Mouse (Mus musculus) bone marrow, adult 2 months (tissue): ENCODE data around the gene Ankar. TPM values are rescaled to one million over a fixed set of nuclear protein-coding genes. Genes with fewer than 3 reads are reported as not detected.

ENCODE experiments used
- H3K27ac ChIP-seq: fragments of 200-500 bp; 2 replicates; pipeline ENCODE4 v1.5.1; 2012; ENCODE audit warnings: low read depth, mild to moderate bottlenecking, control low read depth, inconsistent platforms, low read length; ENCODE audit not compliant: control insufficient read depth, poor library complexity, insufficient read depth
- H3K4me1 ChIP-seq: fragments of 200-500 bp; 2 replicates; pipeline ENCODE4 v1.6.1; 2011; ENCODE audit warnings: low read length; ENCODE audit not compliant: control insufficient read depth, insufficient read depth
- H3K4me3 ChIP-seq: fragments of 200-500 bp; replicated peaks from 2 replicates; pipeline ENCODE3; 2011; ENCODE audit warnings: mild to moderate bottlenecking, low read depth, low read length, control low read depth; ENCODE audit not compliant: control insufficient read depth
- CTCF ChIP-seq: fragments of 200-500 bp; IDR thresholded peaks from 2 replicates; pipeline ENCODE4 v1.5.1; 2011; ENCODE audit warnings: low read length, control low read depth; ENCODE audit not compliant: control insufficient read depth, insufficient read depth
- POLR2A ChIP-seq: fragments of 200-500 bp; IDR thresholded peaks from 2 replicates; pipeline ENCODE4 v1.6.1; 2011; ENCODE audit warnings: low read depth, mild to moderate bottlenecking, control low read depth, low read length, borderline replicate concordance; ENCODE audit not compliant: control insufficient read depth
- WGBS: fragments of 180-500 bp; shearing (Covaris S2); methylation state at CpG from one replicate; pipeline ENCODE4 v1.1.7; 2018; 5-methylcytosine and 5-hydroxymethylcytosine counted together
- polyA plus RNA-seq: library from polyadenylated mRNA; stranded (reverse); fragments of >200 nt; gene quantifications from 2 replicates; pipeline ENCODE4 v1.2.4, GENCODE M21; 2011; ENCODE audit warnings: low replicate concordance; ENCODE audit not compliant: missing spikeins, insufficient read depth, insufficient read length

Ankar gene
- polyA plus RNA-seq, 1 experiment: not detected

- no peaks in the 10 kb centered on the region for H3K4me1 ChIP-seq
- 87% methylated on average over 10 of the region's 10 CpGs for WGBS
- TF ChIP-seq POLR2A: no peak
- no peak for TF ChIP-seq CTCF
- no peak overlapping the region for H3K27ac ChIP-seq
- H3K4me3 ChIP-seq: no peak overlapping the region
Measured at GRCm38 (mm10) chr1:72730126-72730525, 29.7 kb upstream of the Ankar start.

DNA sequence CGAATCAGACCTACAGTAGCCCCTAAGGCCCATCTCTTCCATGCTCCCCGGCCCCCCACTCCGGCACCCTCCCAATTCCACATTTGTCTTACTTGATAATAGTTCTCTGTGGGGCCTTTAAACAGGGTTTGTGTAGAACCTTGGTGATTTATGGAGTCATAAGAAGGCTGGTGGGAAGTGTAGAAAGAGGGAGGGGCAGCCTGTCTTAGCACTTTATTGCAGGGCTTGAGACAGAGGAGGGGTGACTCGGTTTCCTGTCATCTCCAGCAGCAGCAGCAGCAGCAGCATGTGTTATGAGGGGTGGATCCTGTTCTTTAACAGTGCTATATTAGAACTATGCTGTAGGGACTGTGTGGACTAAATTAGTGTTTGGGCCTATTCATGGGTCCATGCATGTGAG is 28.4 kb upstream of the Ankar start:
- H3K4me3 ChIP-seq: no peak overlapping the region
- TF ChIP-seq POLR2A: no peak
- no peak for TF ChIP-seq CTCF
- 69% methylated on average over 4 of the region's 4 CpGs for WGBS
- no peak overlapping the region for H3K27ac ChIP-seq
- H3K4me1 ChIP-seq: no peaks in the 10 kb centered on the region

- H3K4me1 ChIP-seq: no peaks in the 10 kb centered on the region
- H3K4me3 ChIP-seq: no peak overlapping the region
- H3K27ac ChIP-seq: no peak overlapping the region
- TF ChIP-seq POLR2A: no peak
- TF ChIP-seq CTCF: no peak
- 90% methylated on average over 13 of the region's 13 CpGs for WGBS
Measured at GRCm38 (mm10) chr1:72725941-72726340, 25.6 kb upstream of the Ankar start.

DNA sequence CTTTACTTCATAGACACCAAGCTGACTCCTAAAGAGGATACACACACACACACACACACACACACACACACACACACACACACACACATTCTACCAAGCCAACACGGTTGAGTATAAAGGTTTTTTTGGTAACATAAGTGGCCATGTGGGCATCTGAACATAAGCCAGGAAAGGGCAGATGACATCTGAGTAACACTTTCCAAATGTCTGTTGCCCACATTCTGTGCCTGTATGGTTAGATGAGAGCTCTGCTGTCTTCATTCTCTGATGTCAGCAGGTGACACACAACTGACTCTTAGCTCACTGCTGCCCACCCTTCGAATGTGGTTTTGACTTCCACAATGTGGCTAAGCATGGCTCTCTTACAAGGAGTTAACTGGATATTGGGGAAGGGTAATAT is 24.0 kb upstream of the Ankar start:
- Histone ChIP-seq H3K4me1 (no peaks in the 10 kb centered on the region), H3K27ac (no peak overlapping the region), H3K4me3 (no peak overlapping the region)
- TF ChIP-seq CTCF: no peak
- no peak for TF ChIP-seq POLR2A
- WGBS: 54% methylated on average over 2 of the region's 2 CpGs

DNA sequence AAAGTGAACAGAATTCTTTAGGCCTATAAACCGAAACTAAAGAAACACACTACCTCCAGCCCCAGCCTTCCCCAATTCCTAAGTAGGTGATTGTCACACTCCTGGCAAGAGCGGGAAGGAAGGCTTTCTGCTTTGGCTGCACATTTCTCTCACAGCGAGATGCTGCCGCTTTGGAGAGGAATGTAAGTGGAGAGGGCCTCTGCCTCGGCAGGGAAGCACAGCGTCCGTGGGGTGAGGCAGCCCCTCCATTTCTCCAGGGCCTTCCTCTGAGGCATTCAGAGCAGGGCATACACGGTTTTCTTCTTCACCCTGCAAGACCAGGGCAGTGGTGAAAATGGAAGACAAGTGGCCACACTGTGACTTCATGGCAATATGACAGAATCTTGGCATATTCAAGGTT is 22.3 kb upstream of the Ankar start:
- 83% methylated on average over 8 of the region's 8 CpGs for WGBS
- TF ChIP-seq CTCF (no peak), POLR2A (no peak)
- H3K27ac ChIP-seq: no peak overlapping the region

GRCm38 (mm10) chr1:72720115-72720725 is 19.8 kb upstream of the Ankar start:
- 80% methylated on average over 6 of the region's 6 CpGs for WGBS
- Histone ChIP-seq H3K27ac (no peak overlapping the region), H3K4me1 (no peaks in the 10 kb centered on the region), H3K4me3 (no peak overlapping the region)
- no peak for TF ChIP-seq CTCF
- TF ChIP-seq POLR2A: no peak

More for the DNA sequence above, 22.3 kb upstream of the Ankar start:
- no peaks in the 10 kb centered on the region for H3K4me1 ChIP-seq
- no peak overlapping the region for H3K4me3 ChIP-seq

GRCm38 (mm10) chr1:72718846-72719245 is 18.5 kb upstream of the Ankar start:
- 32% methylated on average over 5 of the region's 5 CpGs for WGBS
- TF ChIP-seq CTCF (peak; percentile 78), POLR2A (no peak)
- Histone ChIP-seq H3K4me1 (no peaks in the 10 kb centered on the region), H3K4me3 (no peak overlapping the region), H3K27ac (no peak overlapping the region)

DNA sequence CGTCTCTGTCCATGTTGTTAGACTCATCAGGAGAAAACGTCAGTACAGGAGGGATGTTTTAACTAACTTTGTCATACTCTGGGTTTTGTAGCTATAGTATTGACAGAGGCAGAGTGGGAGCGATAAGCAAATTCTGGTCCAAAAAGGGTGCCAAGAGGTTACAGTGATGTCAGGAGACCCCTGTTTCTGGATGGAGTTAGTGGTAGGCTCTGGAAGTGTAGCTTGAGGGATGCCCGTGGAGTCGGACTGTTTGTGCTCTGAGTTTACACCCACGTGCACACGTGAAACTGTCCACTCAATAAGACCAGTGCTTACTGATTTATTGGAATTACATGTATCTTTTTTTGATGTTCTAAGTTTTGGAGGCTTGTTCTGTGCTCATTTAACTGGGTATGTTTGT is 17.2 kb upstream of the Ankar start:
- H3K27ac ChIP-seq: no peak overlapping the region
- no peak overlapping the region for H3K4me3 ChIP-seq
- TF ChIP-seq CTCF: no peak
- no peak for TF ChIP-seq POLR2A
- 81% methylated on average over 7 of the region's 7 CpGs for WGBS
- no peaks in the 10 kb centered on the region; the same call in 1 of the 2 replicates for H3K4me1 ChIP-seq

GRCm38 (mm10) chr1:72716926-72717325 is 16.5 kb upstream of the Ankar start:
- Histone ChIP-seq H3K4me1 (no peaks in the 10 kb centered on the region; the same call in 1 of the 2 replicates), H3K4me3 (no peak overlapping the region), H3K27ac (no peak overlapping the region)
- TF ChIP-seq POLR2A: no peak
- TF ChIP-seq CTCF: peak; percentile 71
- WGBS: 10% methylated on average over 5 of the region's 5 CpGs
